Mouse (Mus musculus) small intestine, adult 2 months (tissue): Measurements from ENCODE around the gene Jph3.

Experiments
- CTCF ChIP-seq: fragments of 200-500 bp; IDR thresholded peaks from 2 replicates; pipeline ENCODE4 v1.5.1; 2012; ENCODE audit warnings: low read depth, mild to moderate bottlenecking, control low read depth, inconsistent platforms, low read length, moderate library complexity, mixed read lengths; ENCODE audit not compliant: insufficient replicate concordance, insufficient read length; ENCODE audit errors: extremely low read depth
- POLR2A ChIP-seq: fragments of 200-500 bp; IDR thresholded peaks from 2 replicates; pipeline ENCODE4 v1.6.1; 2012; ENCODE audit warnings: low read depth, mild to moderate bottlenecking, control low read depth, inconsistent platforms, low read length, moderate library complexity

GRCm38 (mm10) chr8:121687455-121688161 is 41.8 kb upstream of the Jph3 start:
- TF ChIP-seq POLR2A (no peak), CTCF (no peak)
